Mouse (Mus musculus) left cerebral cortex, postnatal 10 days (tissue): ENCODE results near the gene Sh3bgrl3. TPM values are rescaled to one million over a fixed set of nuclear protein-coding genes. Genes with fewer than 3 reads are reported as not detected.

Experiments used
- DNase-seq, 2 experiments: peaks; one replicate each; pipeline ENCODE4 v3.0.0; 2021 to 2022; ENCODE audit warnings: low spot score in 2 of 2, mixed read lengths in 1 of 2; ENCODE audit errors: extremely low spot score in 1 of 2
- intact Hi-C: fragments of 180-260 bp; cut with DNase I; formaldehyde crosslinking; loops from one replicate; pipeline ENCODE4 v1.15.1; 2025
- total RNA-seq, 2 experiments: library from RNA; stranded (reverse); gene quantifications; 2 replicates each; pipeline ENCODE4 v1.2.3; 2021

The Sh3bgrl3 gene
- total RNA-seq, 2 experiments from 2014 or later = 217 to 225 TPM

DNA sequence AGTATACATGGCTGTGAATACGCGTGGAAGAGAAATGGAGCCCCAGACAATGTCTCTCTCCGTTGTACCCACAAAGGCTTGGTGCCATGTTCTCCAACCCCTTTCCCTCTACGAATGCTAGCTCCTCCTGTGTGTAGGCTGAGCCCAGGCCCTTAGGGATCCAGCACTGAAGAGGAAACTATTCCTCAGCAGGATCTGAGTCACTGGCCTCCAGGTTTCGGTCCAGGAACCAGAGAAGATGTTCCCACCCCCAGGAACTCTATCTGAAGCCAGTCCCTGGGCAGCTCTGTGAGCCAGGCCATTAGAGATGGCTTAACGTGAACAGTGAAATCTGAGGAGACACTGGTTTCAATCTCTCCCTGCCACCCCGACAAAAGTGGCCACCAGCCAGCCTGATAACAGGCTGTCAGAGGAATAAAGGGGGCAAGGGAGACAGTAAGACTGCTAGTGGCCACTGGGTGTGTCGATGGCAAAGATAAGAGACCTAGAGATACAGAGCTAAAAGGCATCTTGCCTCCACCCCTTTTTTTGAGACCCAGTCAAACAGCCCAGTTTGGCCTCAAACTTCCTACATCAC is 4.0 kb upstream of the Sh3bgrl3 start:
- intact Hi-C loops = no loop called here
- no peak for DNase-seq

DNA sequence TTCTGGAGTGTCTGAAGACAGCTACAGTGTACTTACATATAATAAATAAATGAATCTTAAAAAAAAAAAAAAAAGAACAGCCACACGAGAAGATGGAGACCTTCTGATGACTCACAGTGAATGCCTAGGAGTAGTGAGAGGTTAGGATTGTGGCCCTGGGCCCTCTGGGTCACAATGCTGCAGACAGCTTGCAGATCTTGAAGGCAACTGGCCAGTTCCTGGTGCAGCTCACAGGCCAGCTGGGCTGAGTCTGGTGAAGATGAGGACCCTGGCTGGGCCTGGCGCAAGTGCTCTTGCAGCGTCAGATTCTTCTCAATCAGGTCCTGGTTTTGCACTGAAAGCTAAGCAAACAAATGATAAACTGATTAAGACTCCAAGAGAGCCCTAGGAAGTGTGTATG is 3.5 kb upstream of the Sh3bgrl3 start:
- intact Hi-C loops = no loop called here
- no peak for DNase-seq

DNA sequence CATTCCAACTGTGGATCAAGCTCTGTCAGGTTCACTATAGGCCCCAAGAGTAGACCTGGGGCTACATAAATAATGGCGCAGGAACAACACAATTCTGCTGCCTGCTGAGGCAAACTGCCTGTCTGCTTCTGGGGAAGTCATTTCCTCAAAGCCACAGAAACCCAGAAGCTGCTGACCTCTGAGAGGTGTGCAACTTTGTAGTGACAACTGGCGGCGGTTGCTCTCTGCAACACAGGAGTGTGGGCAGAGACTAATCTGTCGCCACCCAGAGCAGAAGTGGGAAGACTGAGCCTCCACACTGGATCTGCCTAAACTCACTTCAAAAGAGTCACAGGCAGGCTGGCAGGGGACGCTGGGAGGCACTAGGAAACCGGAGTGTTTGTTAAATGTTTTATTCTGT is 893 bp upstream of the Sh3bgrl3 start:
- intact Hi-C loops = no loop called here
- DNase-seq = peak in 1 of 2 experiments; percentile 35

DNA sequence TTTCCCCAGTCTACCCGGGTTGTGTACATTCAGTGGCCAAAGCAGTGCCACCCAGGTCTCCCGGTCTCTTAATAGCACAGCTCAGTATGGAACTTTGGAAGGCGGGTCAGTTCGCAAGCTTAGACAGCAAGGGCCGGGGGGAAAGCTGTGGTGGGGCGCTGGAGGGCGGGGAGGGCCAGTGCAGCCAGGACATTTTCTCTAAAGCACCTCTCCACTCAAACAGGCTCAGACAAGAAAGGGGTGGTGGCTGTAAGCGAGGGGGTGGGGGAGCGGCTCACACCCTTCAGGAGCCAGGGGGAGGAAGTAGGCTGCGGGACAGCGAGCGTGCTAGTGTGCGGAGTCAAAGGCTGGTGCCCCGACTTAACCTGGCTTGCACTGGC is 384 bp upstream of the Sh3bgrl3 start:
- intact Hi-C loops = no loop called here
- DNase-seq = peak in 1 of 2 experiments; percentile 59

DNA sequence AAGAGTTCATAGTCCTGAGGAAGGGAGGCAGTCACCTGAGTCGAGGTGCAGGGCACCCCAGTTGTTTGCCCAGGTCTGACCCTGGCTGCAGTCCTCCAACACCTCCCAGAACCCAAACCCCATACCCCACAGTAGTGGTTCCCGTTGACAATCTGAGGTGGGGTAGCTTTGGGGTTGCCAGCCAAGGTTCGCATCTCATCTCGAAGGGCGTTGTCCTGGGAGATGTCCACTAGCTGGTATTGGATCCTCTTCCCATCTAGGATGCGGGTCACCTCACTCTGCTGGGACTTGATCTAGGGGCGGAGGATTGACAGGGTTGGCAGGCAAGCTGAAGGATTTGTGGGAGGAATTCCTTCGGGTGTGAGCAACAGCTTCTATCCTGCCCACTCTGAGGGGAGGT is 796 bp downstream of the Sh3bgrl3 start:
- intact Hi-C loops = no loop called here
- no peak for DNase-seq

DNA sequence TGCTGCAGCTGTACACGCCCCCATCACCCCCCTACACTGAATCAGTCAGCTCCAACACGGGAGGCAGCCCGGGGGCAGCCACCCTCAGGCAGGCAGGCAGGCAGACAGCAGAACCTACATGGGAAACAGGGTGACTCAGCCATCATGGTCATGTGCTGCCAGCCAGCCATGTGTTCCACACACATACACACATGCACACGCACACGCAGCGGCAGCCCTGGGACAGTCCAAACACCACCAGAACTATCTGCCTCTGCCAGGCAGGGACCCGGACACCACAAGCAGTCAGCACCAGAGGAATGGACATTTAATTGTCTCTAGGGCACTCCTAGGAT is 1.5 kb downstream of the Sh3bgrl3 start:
- peak in 1 of 2 experiments; percentile 46 for DNase-seq
- intact Hi-C loops = no loop called here

DNA sequence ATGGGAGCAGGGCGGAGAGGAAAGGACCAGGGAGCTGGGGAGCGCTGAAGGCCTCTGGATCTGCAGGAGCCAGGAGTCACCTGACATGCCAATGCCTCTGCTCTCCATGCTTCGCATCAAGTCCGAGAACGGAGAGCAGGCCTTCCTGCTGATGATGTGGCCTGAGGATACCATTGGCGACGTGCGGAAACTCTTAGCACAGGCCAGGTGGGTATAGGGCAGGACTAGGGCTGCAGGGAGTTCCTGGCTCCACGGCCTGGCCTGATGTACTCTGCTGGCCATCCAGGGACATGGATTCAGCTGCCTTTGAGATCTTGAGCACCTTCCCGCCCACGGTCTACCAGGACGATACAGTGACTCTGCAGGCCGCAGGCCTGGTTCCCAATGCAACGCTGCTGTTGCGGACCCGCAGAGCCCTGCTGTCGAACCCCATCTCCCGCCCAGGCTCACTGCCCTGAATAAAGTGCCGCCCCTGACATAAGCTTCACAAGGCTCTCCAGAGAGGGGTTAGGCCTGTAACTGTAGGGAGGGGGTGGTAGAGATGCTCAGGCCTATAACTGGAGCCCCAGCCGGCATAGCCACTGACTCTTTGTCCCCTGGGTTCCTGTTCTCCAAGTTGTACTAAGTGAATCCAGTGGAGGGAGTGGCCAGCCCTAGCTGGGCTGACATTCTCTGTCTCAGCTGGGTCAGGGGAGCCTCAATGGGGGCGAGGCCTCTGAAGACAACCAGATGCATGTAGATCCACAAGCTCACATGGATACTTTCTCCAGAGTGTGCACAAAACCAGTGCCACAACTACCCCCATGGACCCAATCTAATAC is 2.1 kb downstream of the Sh3bgrl3 start:
- peak in 1 of 2 experiments; percentile 37 for DNase-seq
- intact Hi-C loops = no loop called here

DNA sequence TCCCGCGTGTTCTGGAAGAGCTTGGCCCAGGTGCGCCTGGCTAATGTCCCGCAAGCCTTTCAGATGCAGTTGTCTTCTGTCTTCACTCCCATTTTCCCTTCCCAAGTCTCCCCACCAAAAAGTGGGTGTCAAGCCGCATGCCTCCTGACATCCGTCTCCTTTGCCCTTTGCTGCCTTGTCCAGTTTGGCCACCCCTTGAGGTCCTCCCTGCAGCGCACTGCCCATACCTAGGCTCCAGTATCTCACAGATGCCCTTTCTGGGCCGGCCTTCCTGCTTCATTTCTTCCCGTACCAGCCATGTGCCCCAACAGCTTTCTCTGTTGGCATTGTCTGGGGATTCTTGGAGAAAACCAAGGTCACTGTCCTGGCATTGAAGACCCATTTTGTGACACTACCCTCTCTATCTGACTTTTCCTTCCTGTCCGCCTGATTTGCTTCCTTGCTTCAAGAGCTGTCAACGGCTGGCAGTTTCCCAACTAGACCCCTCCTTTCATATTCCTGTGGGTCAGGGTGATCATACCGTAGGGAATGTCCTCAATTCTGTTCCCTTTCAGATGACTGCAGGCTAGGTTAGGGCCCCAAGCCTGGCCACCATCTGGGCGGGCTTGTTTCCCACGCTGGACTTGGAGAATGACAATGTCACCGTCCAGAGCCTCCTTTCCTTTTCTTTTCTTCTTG is 3.1 kb downstream of the Sh3bgrl3 start:
- intact Hi-C loops = no loop called here
- peak in 1 of 2 experiments; percentile 40 for DNase-seq

DNA sequence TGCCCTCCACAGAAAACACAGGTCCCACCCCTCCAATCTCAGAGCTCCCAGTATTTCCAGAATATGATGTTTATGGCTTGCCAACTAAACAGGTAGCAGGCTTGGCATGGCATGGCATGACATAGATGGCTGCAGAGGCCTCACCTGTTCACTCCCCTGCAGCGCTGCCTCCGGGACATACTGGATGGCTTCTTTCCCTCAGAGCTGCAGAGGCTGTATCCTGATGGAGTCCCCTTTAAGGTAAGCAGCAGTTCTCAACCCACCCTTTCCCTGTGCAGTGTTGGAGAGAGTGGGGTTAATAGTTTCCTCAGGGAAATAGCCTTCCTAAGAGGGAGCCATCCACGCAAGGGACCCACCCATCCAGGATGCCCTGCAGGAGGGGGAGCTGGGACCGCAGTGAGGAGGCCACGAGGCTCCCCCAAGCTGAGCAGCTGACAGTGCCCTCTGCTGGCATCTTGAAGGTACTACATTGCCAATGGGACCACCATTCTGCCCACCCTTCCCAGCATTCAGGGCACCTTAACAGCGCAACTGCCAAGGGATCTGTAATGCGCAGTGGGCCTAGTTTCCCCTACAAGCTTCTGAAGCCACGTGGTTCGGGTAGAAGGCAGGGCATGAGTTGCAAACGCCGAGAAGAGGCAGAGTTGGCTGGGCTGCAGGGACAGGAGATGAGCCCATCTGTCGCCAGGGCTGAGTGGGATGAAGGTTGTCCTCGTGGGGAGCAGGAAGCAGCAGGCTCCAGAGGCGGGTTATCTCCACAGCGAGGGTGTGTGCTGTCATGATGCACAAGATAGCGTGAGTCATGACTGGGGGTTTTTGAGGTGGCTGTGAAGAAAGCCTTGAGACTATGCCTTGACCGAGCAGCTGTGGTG is 4.7 kb downstream of the Sh3bgrl3 start:
- intact Hi-C loops = no loop called here
- peak; percentile 64 to 72 for DNase-seq

DNA sequence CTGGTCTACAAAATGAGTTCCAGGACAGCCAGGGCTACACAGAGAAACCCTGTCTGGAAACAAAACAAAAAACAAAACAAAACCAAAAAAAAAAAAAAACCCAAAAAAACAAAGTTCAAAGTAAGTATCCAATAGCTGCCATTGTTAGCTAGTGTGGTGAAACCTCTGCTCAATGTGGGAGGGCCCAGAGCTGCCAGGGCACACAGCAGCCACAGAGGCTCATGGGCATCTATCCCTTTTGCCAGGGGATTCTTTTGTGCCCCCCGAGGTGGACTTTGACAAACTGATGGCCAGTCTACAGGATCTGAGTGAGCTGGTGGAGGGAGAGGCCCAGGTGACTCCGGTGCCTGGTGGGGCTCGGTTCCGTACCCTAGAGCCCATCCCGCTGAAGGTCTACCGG is 5.4 kb downstream of the Sh3bgrl3 start:
- intact Hi-C loops = no loop called here
- DNase-seq = no peak

DNA sequence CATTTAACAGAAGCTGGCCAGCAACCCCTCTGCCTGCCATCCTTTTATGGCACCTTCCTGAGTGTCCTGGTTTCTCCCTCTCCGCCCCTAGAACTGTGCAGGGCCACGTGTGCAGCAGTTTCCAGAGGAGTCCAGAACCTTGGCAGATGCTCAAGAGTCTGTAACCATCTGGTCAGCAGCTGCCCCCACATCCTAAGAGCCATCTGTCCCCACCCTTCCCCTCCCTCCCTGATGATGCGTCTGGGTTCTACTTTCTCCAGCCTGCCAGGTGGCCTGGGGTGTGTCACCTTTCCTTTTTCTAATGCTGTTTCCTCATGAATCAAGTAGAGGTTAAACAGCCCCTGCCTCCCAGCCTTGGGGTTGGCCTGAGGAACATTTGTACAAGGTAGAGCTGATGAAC is 6.3 kb downstream of the Sh3bgrl3 start:
- DNase-seq = no peak
- intact Hi-C loops = no loop called here

DNA sequence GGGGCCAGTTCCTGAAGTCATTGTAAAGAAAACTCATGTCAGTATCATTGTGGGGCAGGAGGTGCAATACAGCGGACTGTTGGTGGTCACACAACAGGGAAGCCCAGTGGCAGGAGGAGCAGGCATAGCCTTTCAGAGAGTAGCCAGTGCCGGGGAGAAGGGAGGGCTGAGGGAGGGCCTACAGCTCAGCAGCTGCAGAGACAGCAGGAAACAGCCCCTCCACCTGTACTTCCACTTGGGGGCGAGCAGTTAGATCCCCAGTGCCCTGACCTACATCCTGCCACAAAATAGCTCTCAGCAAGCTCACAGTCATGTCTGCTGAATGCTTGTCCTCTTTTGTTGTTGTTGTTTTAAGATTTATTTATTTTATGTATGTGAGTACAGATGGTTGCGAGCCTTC is 7.0 kb downstream of the Sh3bgrl3 start:
- peak in 1 of 2 experiments; percentile 35 for DNase-seq
- intact Hi-C loops = no loop called here

DNA sequence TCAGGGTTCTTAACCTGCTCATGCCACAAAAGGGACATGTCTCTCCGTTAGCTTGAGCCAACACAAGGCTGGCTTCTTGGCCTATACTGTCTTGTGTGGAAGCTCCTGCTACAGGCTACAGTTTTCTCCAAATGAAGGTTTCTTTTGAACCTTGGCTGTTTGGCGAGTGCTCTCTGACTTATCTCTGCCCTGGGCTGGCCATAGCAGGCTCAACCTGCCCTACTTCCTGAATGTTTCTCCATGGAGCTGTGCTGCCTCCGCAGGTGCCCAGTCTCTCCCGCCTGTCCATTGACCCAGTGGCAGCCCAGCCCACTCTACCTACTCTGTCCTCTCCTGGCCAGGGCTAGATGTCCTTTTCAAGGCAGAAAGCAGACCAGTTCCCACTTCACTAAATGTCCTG is 7.7 kb downstream of the Sh3bgrl3 start:
- intact Hi-C loops = no loop called here
- no peak for DNase-seq

DNA sequence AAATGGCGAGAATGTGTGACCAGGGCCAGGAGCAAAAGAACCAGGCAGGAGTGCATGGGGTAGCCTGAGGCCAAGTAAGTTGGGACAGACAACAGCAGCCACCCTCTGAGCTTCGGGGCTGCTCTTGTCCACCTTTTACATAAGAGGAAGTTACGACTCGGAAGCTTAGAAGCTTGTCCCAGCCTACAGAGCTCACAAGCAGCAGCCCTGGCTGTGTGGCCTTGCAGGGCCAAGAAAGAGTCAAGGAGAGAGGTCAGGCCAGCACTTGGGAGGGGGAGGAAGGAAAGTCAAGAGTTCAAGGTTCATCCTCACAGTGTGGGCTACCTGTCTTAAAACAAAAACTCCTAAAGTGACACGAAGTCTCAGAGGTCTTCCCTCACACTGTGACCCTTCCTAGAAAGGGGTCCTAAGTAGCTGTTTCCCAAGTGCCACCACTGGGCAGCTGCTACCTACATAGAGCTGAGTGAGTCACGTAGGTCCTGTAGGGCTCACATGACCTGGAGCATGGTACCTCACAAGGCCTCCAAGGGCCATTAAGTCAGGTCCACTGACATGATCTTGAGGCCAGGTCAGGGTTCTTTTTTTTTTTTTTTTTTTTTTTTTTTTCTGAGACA is 8.3 kb downstream of the Sh3bgrl3 start:
- intact Hi-C loops = no loop called here
- no peak for DNase-seq

DNA sequence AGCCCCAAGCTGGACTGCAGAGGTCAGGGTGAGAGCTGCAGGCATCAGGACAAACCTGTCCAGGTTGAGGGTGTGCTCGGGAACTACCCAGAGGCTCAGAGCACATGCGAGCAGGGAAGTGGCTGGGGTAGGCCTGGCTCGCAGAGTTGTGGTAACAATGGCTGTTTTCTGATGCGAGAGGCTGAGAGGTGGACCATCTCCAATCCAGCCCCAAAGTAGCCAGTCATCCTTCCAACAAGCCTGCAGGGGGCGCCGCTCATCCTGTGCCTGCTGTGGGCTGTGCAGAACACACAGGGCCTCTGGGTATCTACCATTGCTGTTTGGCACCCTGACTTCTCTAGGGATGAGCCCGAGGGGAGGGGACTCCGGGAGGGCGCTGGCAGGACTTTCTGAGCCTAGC is 8.9 kb downstream of the Sh3bgrl3 start:
- intact Hi-C loops = no loop called here
- DNase-seq = peak in 1 of 2 experiments; percentile 46

DNA sequence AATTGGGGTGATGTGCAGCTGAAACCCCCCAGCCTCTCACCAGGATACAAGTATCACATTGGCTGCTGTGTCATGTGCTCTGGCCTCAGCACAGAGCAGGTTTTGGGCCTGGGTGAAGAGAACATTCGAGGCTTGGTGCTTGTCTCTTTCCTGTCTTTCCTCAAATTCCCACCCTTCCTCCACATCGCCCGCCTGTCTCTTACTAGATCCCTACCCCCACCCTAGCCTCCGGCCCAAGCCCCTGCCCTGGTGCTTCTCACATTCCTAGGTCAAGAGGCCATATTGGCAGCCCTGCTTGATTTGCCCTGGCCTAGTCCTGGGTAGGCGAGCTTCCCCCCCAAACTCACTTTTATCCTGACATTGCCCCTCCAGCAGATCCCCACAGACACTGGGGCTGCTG is 9.5 kb downstream of the Sh3bgrl3 start:
- intact Hi-C loops = no loop called here
- no peak for DNase-seq

DNA sequence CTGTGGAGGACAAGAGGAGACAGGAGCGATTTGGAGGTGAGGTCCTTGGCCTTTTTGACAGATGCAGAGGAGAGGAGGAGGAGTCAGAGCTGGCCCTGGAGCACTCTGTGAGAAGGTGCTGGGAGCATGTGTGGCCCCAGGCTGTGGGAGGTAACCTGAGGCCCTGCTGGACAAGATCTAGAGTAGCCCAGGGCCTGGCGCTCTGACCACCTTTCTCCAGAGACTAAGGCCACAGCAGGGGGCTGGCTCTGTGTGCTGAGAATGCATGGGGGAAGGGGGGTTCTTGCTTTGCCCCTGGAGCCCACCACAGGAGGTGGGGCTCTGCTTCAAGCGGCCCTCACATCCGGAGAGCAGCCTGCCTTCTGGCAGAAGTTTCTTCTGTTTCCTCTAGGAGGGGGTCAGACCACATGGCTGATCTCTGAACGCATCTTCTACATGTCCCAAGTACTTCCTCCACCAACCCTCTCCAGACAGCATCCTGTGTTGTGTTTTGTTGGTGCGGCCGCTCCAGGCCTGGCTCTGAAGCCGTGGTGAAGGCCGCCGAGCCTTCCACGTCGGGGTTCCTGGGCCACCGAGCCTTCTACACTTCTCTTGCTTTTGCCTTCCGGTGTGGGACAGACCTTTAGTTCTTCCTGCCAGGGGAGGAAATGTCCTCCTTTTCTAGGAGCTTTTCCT is 10.3 kb downstream of the Sh3bgrl3 start:
- intact Hi-C loops = no loop called here

DNA sequence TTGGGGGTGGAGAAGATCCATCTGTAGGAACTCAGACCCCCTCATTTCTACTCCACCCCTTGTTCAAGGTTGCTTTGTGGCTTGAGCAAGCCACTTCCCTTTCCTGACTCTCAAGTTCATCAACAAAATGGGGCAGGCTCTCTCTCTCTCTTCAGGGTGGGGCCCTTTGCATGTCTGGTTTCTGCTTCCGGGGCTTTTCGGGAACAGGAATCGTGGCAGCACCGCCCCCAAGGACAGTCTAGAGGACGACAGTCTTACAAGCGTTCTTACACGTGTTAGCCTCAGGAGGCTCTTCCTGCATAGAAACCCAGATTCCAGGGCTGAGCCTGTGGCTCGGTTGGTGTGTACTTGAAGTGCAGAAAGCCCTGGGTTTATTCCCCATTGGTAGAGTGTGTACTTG is 11.6 kb downstream of the Sh3bgrl3 start:
- intact Hi-C loops = no loop called here
- peak in 1 of 2 experiments; percentile 30 for DNase-seq

More for the DNA sequence above, 10.3 kb downstream of the Sh3bgrl3 start:
- DNase-seq = peak in 1 of 2 experiments; percentile 38
